Mouse (Mus musculus) forebrain, postnatal 0 days (tissue): ENCODE measurements around the gene Gna13. TPM values are rescaled to one million over a fixed set of nuclear protein-coding genes. Genes with fewer than 3 reads are reported as not detected.

ENCODE experiments used
- ATAC-seq: fragments of 200-750 bp; cut with Nextera tagmentation; 2 replicates; pipeline ENCODE4 v1.8.0; 2017; ENCODE audit warnings: mild to moderate bottlenecking, moderate library complexity
- DNase-seq: peaks from one replicate; pipeline ENCODE4 v3.0.0-alpha.2; 2015
- H3K27ac ChIP-seq: fragments of 300-500 bp; sonication (generic); 2 replicates; pipeline ENCODE4 v1.5.1; 2014; ENCODE audit warnings: low read depth, mild to moderate bottlenecking, antibody characterized with exemption, low read length, moderate library complexity, mixed read lengths
- H3K27me3 ChIP-seq: fragments of 300-500 bp; sonication (generic); 2 replicates; pipeline ENCODE4 v1.6.1; 2014; ENCODE audit warnings: mild to moderate bottlenecking, low read length, mixed read lengths; ENCODE audit not compliant: insufficient read depth
- H3K36me3 ChIP-seq: fragments of 300-500 bp; sonication (generic); 2 replicates; pipeline ENCODE4 v1.6.1; 2014; ENCODE audit warnings: mild to moderate bottlenecking, moderate library complexity; ENCODE audit not compliant: insufficient read depth
- H3K4me1 ChIP-seq: fragments of 300-500 bp; sonication (generic); 2 replicates; pipeline ENCODE4 v1.6.1; 2014; ENCODE audit warnings: antibody characterized with exemption; ENCODE audit not compliant: insufficient read depth
- H3K4me2 ChIP-seq: fragments of 300-500 bp; sonication (generic); 2 replicates; pipeline ENCODE4 v1.6.1; 2014; ENCODE audit warnings: low read depth, mild to moderate bottlenecking, moderate library complexity
- H3K4me3 ChIP-seq: fragments of 300-500 bp; sonication (generic); 2 replicates; pipeline ENCODE4 v1.5.1; 2014; ENCODE audit warnings: low read depth, low read length, mixed read lengths
- H3K9ac ChIP-seq: fragments of 300-500 bp; sonication (generic); 2 replicates; pipeline ENCODE4 v1.6.1; 2014; ENCODE audit warnings: mild to moderate bottlenecking
- H3K9me3 ChIP-seq: fragments of 300-500 bp; sonication (generic); 2 replicates; pipeline ENCODE4 v1.6.1; 2016; ENCODE audit warnings: low read length
- CTCF ChIP-seq: sonication (generic); IDR thresholded peaks from 2 replicates; pipeline ENCODE4 v1.5.1; 2016; ENCODE audit warnings: antibody characterized with exemption, control low read depth, low read depth
- WGBS: fragments of 180-500 bp; shearing (Covaris S2); extraction: QIAGEN DNeasy Blood & Tissue Kit; methylation state at CpG from one replicate; pipeline ENCODE4 v1.1.7; 2014; 5-methylcytosine and 5-hydroxymethylcytosine counted together
- polyA plus RNA-seq: library from polyadenylated mRNA; unstranded; fragments of >200 nt; fragmentation: Nextera tagmentation; extraction: Ambion mirVana; gene quantifications from 2 replicates; pipeline ENCODE4 v1.2.1, GENCODE M21; 2015
- total RNA-seq: library from RNA; depleted of rRNA; stranded (reverse); fragments of >200 nt; gene quantifications from 2 replicates; pipeline ENCODE4 v1.2.3, GENCODE M21; 2014

The Gna13 gene
- total and polyA plus RNA-seq, 2 experiments from 2014 or later: 30.4 to 52.2 TPM

GRCm38 (mm10) chr11:109375412-109375811 is 12.8 kb downstream of the Gna13 start:
- H3K9me3 ChIP-seq: no peaks in the 10 kb centered on the region
- WGBS: 83% methylated on average over 7 of the region's 7 CpGs
- H3K36me3 ChIP-seq: no peaks in the 10 kb centered on the region
- H3K27ac ChIP-seq: no peak overlapping the region
- TF ChIP-seq CTCF: no peak
- ATAC-seq: no peak
- H3K4me3 ChIP-seq: no peak overlapping the region
- no peak overlapping the region for H3K4me2 ChIP-seq
- no peaks in the 10 kb centered on the region for H3K27me3 ChIP-seq
- DNase-seq: no peak
- H3K9ac ChIP-seq: no peak overlapping the region
- peaks cover 5% of the 10 kb centered on the region; the same call in 1 of the 2 replicates for H3K4me1 ChIP-seq

GRCm38 (mm10) chr11:109376484-109377143 is 14.0 kb downstream of the Gna13 start:
- H3K9me3 ChIP-seq: no peaks in the 10 kb centered on the region
- peaks cover 5% of the 10 kb centered on the region; the same call in 1 of the 2 replicates for H3K4me1 ChIP-seq
- no peak overlapping the region for H3K4me3 ChIP-seq
- peak overlapping the region; percentile 40 for H3K27ac ChIP-seq
- no peak overlapping the region for H3K9ac ChIP-seq
- TF ChIP-seq CTCF: no peak
- no peak for DNase-seq
- H3K36me3 ChIP-seq: no peaks in the 10 kb centered on the region
- H3K27me3 ChIP-seq: no peaks in the 10 kb centered on the region
- 34% methylated on average over 7 of the region's 7 CpGs for WGBS
- no peak for ATAC-seq
- no peak overlapping the region for H3K4me2 ChIP-seq

GRCm38 (mm10) chr11:109377477-109377876 is 14.8 kb downstream of the Gna13 start:
- peaks cover 5% of the 10 kb centered on the region; the same call in 1 of the 2 replicates for H3K4me1 ChIP-seq
- ATAC-seq (no peak; the same call in 1 of the 2 replicates), DNase-seq (no peak)
- H3K4me2 ChIP-seq: no peak overlapping the region
- no peak overlapping the region for H3K27ac ChIP-seq
- TF ChIP-seq CTCF: no peak
- H3K9me3 ChIP-seq: no peaks in the 10 kb centered on the region
- no peak overlapping the region for H3K4me3 ChIP-seq
- no peak overlapping the region for H3K9ac ChIP-seq
- WGBS: 30% methylated on average over 10 of the region's 10 CpGs
- no peaks in the 10 kb centered on the region for H3K36me3 ChIP-seq
- no peaks in the 10 kb centered on the region for H3K27me3 ChIP-seq

GRCm38 (mm10) chr11:109378051-109378450 is 15.4 kb downstream of the Gna13 start:
- TF ChIP-seq CTCF: no peak
- 61% methylated on average over 7 of the region's 7 CpGs for WGBS
- no peak overlapping the region for H3K9ac ChIP-seq

GRCm38 (mm10) chr11:109380662-109381061 is 18.0 kb downstream of the Gna13 start:
- ATAC-seq: no peak
- WGBS: 63% methylated on average over 5 of the region's 5 CpGs
- no peak overlapping the region for H3K4me3 ChIP-seq
- H3K4me1 ChIP-seq: peaks cover 5% of the 10 kb centered on the region; the same call in 1 of the 2 replicates
- no peaks in the 10 kb centered on the region for H3K9me3 ChIP-seq
- no peak for TF ChIP-seq CTCF
- H3K9ac ChIP-seq: no peak overlapping the region
- DNase-seq: no peak
- no peak overlapping the region for H3K27ac ChIP-seq
- no peak overlapping the region for H3K4me2 ChIP-seq
- H3K36me3 ChIP-seq: no peaks in the 10 kb centered on the region
- no peaks in the 10 kb centered on the region for H3K27me3 ChIP-seq

More at GRCm38 (mm10) chr11:109378051-109378450, 15.4 kb downstream of the Gna13 start:
- no peak overlapping the region for H3K27ac ChIP-seq
- H3K4me2 ChIP-seq: no peak overlapping the region
- no peaks in the 10 kb centered on the region for H3K36me3 ChIP-seq
- H3K9me3 ChIP-seq: no peaks in the 10 kb centered on the region
- H3K4me1 ChIP-seq: peaks cover 5% of the 10 kb centered on the region; the same call in 1 of the 2 replicates
- no peaks in the 10 kb centered on the region for H3K27me3 ChIP-seq
- ATAC-seq: no peak
- no peak for DNase-seq
- H3K4me3 ChIP-seq: no peak overlapping the region

GRCm38 (mm10) chr11:109385296-109385695 is 22.7 kb downstream of the Gna13 start:
- no peak for ATAC-seq
- no peaks in the 10 kb centered on the region for H3K4me1 ChIP-seq
- no peak overlapping the region for H3K4me3 ChIP-seq
- no peak overlapping the region for H3K4me2 ChIP-seq
- H3K27ac ChIP-seq: no peak overlapping the region
- DNase-seq: no peak
- H3K9me3 ChIP-seq: no peaks in the 10 kb centered on the region
- no peak overlapping the region for H3K9ac ChIP-seq
- H3K36me3 ChIP-seq: no peaks in the 10 kb centered on the region
- TF ChIP-seq CTCF: no peak
- no peaks in the 10 kb centered on the region for H3K27me3 ChIP-seq
- 91% methylated on average over 8 of the region's 8 CpGs for WGBS

GRCm38 (mm10) chr11:109389046-109389445 is 26.4 kb downstream of the Gna13 start:
- Histone ChIP-seq H3K36me3 (0 out of 2 replicates have a peak, but pooled peaks cover 3% of the 10 kb centered on the region), H3K9me3 (no peaks in the 10 kb centered on the region), H3K9ac (no peak overlapping the region), H3K27ac (no peak overlapping the region), H3K4me3 (no peak overlapping the region), H3K4me2 (no peak overlapping the region), H3K27me3 (no peaks in the 10 kb centered on the region), H3K4me1 (no peaks in the 10 kb centered on the region)
- 84% methylated on average over 5 of the region's 5 CpGs for WGBS
- no peak for ATAC-seq
- no peak for TF ChIP-seq CTCF
- no peak for DNase-seq
